Mouse (Mus musculus) thymus, adult 2 months (tissue): Measurements from ENCODE around the gene F11r.

Experiments used
- CTCF ChIP-seq: fragments of 200-500 bp; IDR thresholded peaks from 2 replicates; pipeline ENCODE4 v1.5.1; 2012; ENCODE audit warnings: mild to moderate bottlenecking, control low read depth, low read length, moderate library complexity, borderline replicate concordance; ENCODE audit not compliant: control insufficient read depth, poor library complexity, insufficient read depth; ENCODE audit errors: extremely low read depth
- POLR2A ChIP-seq: fragments of 200-500 bp; IDR thresholded peaks from 2 replicates; pipeline ENCODE4 v1.6.1; 2012; ENCODE audit warnings: mild to moderate bottlenecking, low read length, control low read depth, moderate library complexity; ENCODE audit not compliant: control insufficient read depth, poor library complexity, insufficient read depth; ENCODE audit errors: extremely low read depth

GRCm38 (mm10) chr1:171445050-171445449, 7.7 kb downstream of the F11r start:
- TF ChIP-seq CTCF (no peak), POLR2A (no peak)
